Mouse (Mus musculus) MEL (cell line): ENCODE results near the gene Zfp146.
A peak's percentile ranks its signal among the peaks of the same experiment; 100 is the strongest.

Source experiments
- CHD1 ChIP-seq: IDR thresholded peaks from 2 replicates; pipeline ENCODE4 v1.6.1; 2012; ENCODE audit warnings: low read depth, mild to moderate bottlenecking, inconsistent platforms, low read length, improper control_type of control experiment
- EP300 ChIP-seq, 2 experiments: IDR thresholded peaks; 2 replicates each; pipeline ENCODE4 v1.6.1; 2011; ENCODE audit warnings: improper control_type of control experiment in 2 of 2, low read length in 2 of 2, low read depth in 1 of 2, mild to moderate bottlenecking in 1 of 2
- ETS1 ChIP-seq: IDR thresholded peaks from 2 replicates; pipeline ENCODE4 v1.6.1; 2012; ENCODE audit warnings: low read depth, mild to moderate bottlenecking, inconsistent platforms, low read length, improper control_type of control experiment, moderate library complexity
- GATA1 ChIP-seq: IDR thresholded peaks from 2 replicates; pipeline ENCODE4 v1.6.1; 2011; ENCODE audit warnings: low read depth, low read length, improper control_type of control experiment
- JUND ChIP-seq: IDR thresholded peaks from 2 replicates; pipeline ENCODE4 v1.6.1; 2011; ENCODE audit warnings: low read depth, mild to moderate bottlenecking, improper control_type of control experiment, low read length
- MYB ChIP-seq: IDR thresholded peaks from 2 replicates; pipeline ENCODE4 v1.6.1; 2011; ENCODE audit warnings: mild to moderate bottlenecking, low read depth, low read length, improper control_type of control experiment
- POLR2AphosphoS2 ChIP-seq: IDR thresholded peaks from 2 replicates; pipeline ENCODE4 v1.6.1; 2011; ENCODE audit warnings: low read length, improper control_type of control experiment

- TF ChIP-seq GATA1 (0 out of 2 replicates have a peak, but pooled peaks have one; percentile 26), POLR2AphosphoS2 (no peak), JUND (no peak), ETS1 (no peak), CHD1 (no peak), EP300 (IDR thresholded peaks at IDR 0.05; ENCODE audit: low read depth in 1 of 2, low read length in 2 of 2) (no peak), MYB (no peak)
Measured at GRCm38 (mm10) chr7:30216723-30217151, 47.2 kb upstream of the Zfp146 start.
